Mouse (Mus musculus): ENCODE results near the gene Fance. TPM values are rescaled to one million over a fixed set of nuclear protein-coding genes. Genes with fewer than 3 reads are reported as not detected.

The Fance gene
- polyA plus RNA-seq (2015; fragmentation: Nextera tagmentation; extraction: Ambion mirVana) = 20.2 and 21.8 TPM in 2 replicates

- peak; percentile 98 for ATAC-seq
- no peaks in the 10 kb centered on the region for H3K27me3 ChIP-seq (replicated peaks; ENCODE audit: control insufficient read depth, insufficient read depth, low read length)
- H3K9me3 ChIP-seq (ENCODE audit: control insufficient read depth, low read length) = no peaks in the 10 kb centered on the region
- H3K9ac ChIP-seq (ENCODE audit: low read depth, low read length) = peak within 1 kb of the TSS; percentile 93
- WGBS = under 1% methylated on average over 68 of the region's 69 CpGs
- H3K4me2 ChIP-seq (ENCODE audit: low read depth, low read length) = peak within 1 kb of the TSS; percentile 91
- peaks cover 23% of the 10 kb centered on the region for H3K4me1 ChIP-seq (ENCODE audit: control insufficient read depth, insufficient read depth, low read length)
- peaks cover 4% of the 10 kb centered on the region; the same call in 1 of the 2 replicates for H3K36me3 ChIP-seq (ENCODE audit: control insufficient read depth, insufficient read depth, low read length)
- peak within 1 kb of the TSS; percentile 96 for H3K27ac ChIP-seq (ENCODE audit: low read length)
- peak within 1 kb of the TSS; percentile 91 for H3K4me3 ChIP-seq (ENCODE audit: low read length)
Measured at GRCm38 (mm10) chr17:28313212-28313879, at the start of gene Fance. Gene Fance (plus strand): TSS chr17:28313519.

- WGBS = 86% methylated on average over 5 of the region's 5 CpGs
- Histone ChIP-seq H3K36me3 (ENCODE audit: control insufficient read depth, insufficient read depth, low read length) (no peaks in the 10 kb centered on the region), H3K27me3 (replicated peaks; ENCODE audit: control insufficient read depth, insufficient read depth, low read length) (no peaks in the 10 kb centered on the region), H3K4me2 (ENCODE audit: low read depth, low read length) (no peak overlapping the region), H3K9ac (ENCODE audit: low read depth, low read length) (no peak overlapping the region), H3K9me3 (ENCODE audit: control insufficient read depth, low read length) (no peaks in the 10 kb centered on the region), H3K27ac (ENCODE audit: low read length) (no peak overlapping the region), H3K4me1 (ENCODE audit: control insufficient read depth, insufficient read depth, low read length) (peaks cover 29% of the 10 kb centered on the region), H3K4me3 (ENCODE audit: low read length) (no peak overlapping the region)
- ATAC-seq = no peak
Measured at GRCm38 (mm10) chr17:28267251-28267650, 46.1 kb upstream of the Fance start.

GRCm38 (mm10) chr17:28270165-28270564, 43.2 kb upstream of the Fance start:
- H3K9me3 ChIP-seq (ENCODE audit: control insufficient read depth, low read length) = no peaks in the 10 kb centered on the region
- H3K9ac ChIP-seq (ENCODE audit: low read depth, low read length) = peak overlapping the region; percentile 32; the same call in 1 of the 2 replicates
- peak; percentile 62 for ATAC-seq
- 26% methylated on average over 13 of the region's 13 CpGs for WGBS
- H3K27me3 ChIP-seq (replicated peaks; ENCODE audit: control insufficient read depth, insufficient read depth, low read length) = no peaks in the 10 kb centered on the region
- H3K27ac ChIP-seq (ENCODE audit: low read length) = peak overlapping the region; percentile 83
- no peak overlapping the region for H3K4me2 ChIP-seq (ENCODE audit: low read depth, low read length)
- H3K36me3 ChIP-seq (ENCODE audit: control insufficient read depth, insufficient read depth, low read length) = no peaks in the 10 kb centered on the region
- H3K4me3 ChIP-seq (ENCODE audit: low read length) = no peak overlapping the region
- peaks cover 19% of the 10 kb centered on the region for H3K4me1 ChIP-seq (ENCODE audit: control insufficient read depth, insufficient read depth, low read length)

GRCm38 (mm10) chr17:28271537-28272266, 41.6 kb upstream of the Fance start:
- Histone ChIP-seq H3K4me1 (ENCODE audit: control insufficient read depth, insufficient read depth, low read length) (peaks cover 19% of the 10 kb centered on the region), H3K27me3 (replicated peaks; ENCODE audit: control insufficient read depth, insufficient read depth, low read length) (no peaks in the 10 kb centered on the region), H3K9ac (ENCODE audit: low read depth, low read length) (peak overlapping the region; percentile 56), H3K4me2 (ENCODE audit: low read depth, low read length) (peak overlapping the region; percentile 43), H3K4me3 (ENCODE audit: low read length) (peak overlapping the region; percentile 31), H3K9me3 (ENCODE audit: control insufficient read depth, low read length) (no peaks in the 10 kb centered on the region), H3K27ac (ENCODE audit: low read length) (peak overlapping the region; percentile 91), H3K36me3 (ENCODE audit: control insufficient read depth, insufficient read depth, low read length) (no peaks in the 10 kb centered on the region)
- 58% methylated on average over 12 of the region's 12 CpGs for WGBS
- ATAC-seq = peak; percentile 84

- 68% methylated on average over 9 of the region's 9 CpGs for WGBS
- Histone ChIP-seq H3K4me3 (ENCODE audit: low read length) (peak overlapping the region; percentile 31), H3K4me2 (ENCODE audit: low read depth, low read length) (peak overlapping the region; percentile 43), H3K36me3 (ENCODE audit: control insufficient read depth, insufficient read depth, low read length) (no peaks in the 10 kb centered on the region), H3K27me3 (replicated peaks; ENCODE audit: control insufficient read depth, insufficient read depth, low read length) (no peaks in the 10 kb centered on the region), H3K9me3 (ENCODE audit: control insufficient read depth, low read length) (no peaks in the 10 kb centered on the region), H3K4me1 (ENCODE audit: control insufficient read depth, insufficient read depth, low read length) (peaks cover 22% of the 10 kb centered on the region), H3K9ac (ENCODE audit: low read depth, low read length) (peak overlapping the region; percentile 56), H3K27ac (ENCODE audit: low read length) (peak overlapping the region; percentile 91)
- ATAC-seq = peak; percentile 29
Measured at GRCm38 (mm10) chr17:28272281-28272680, 41.0 kb upstream of the Fance start.

- Histone ChIP-seq H3K27ac (ENCODE audit: low read length) (peak overlapping the region; percentile 91), H3K27me3 (replicated peaks; ENCODE audit: control insufficient read depth, insufficient read depth, low read length) (no peaks in the 10 kb centered on the region), H3K9ac (ENCODE audit: low read depth, low read length) (peak overlapping the region; percentile 56), H3K4me2 (ENCODE audit: low read depth, low read length) (peak overlapping the region; percentile 43), H3K4me3 (ENCODE audit: low read length) (peak overlapping the region; percentile 31), H3K36me3 (ENCODE audit: control insufficient read depth, insufficient read depth, low read length) (no peaks in the 10 kb centered on the region), H3K4me1 (ENCODE audit: control insufficient read depth, insufficient read depth, low read length) (peaks cover 22% of the 10 kb centered on the region), H3K9me3 (ENCODE audit: control insufficient read depth, low read length) (no peaks in the 10 kb centered on the region)
- WGBS = 58% methylated on average over 6 of the region's 6 CpGs
- peak; percentile 45 for ATAC-seq
Measured at GRCm38 (mm10) chr17:28272837-28273236, 40.5 kb upstream of the Fance start.

- no peak overlapping the region for H3K4me3 ChIP-seq (ENCODE audit: low read length)
Measured at GRCm38 (mm10) chr17:28274739-28275138, 38.6 kb upstream of the Fance start.

GRCm38 (mm10) chr17:28277226-28277625, 36.1 kb upstream of the Fance start:
- no peak overlapping the region; the same call in 1 of the 2 replicates for H3K27ac ChIP-seq (ENCODE audit: low read length)
- no peak overlapping the region for H3K4me3 ChIP-seq (ENCODE audit: low read length)
- no peaks in the 10 kb centered on the region for H3K27me3 ChIP-seq (replicated peaks; ENCODE audit: control insufficient read depth, insufficient read depth, low read length)
- no peak for ATAC-seq
- no peak overlapping the region for H3K9ac ChIP-seq (ENCODE audit: low read depth, low read length)
- no peaks in the 10 kb centered on the region for H3K9me3 ChIP-seq (ENCODE audit: control insufficient read depth, low read length)
- H3K4me2 ChIP-seq (ENCODE audit: low read depth, low read length) = no peak overlapping the region
- WGBS = 76% methylated on average over 14 of the region's 14 CpGs
- peaks cover 34% of the 10 kb centered on the region for H3K4me1 ChIP-seq (ENCODE audit: control insufficient read depth, insufficient read depth, low read length)
- H3K36me3 ChIP-seq (ENCODE audit: control insufficient read depth, insufficient read depth, low read length) = no peaks in the 10 kb centered on the region

More at GRCm38 (mm10) chr17:28274739-28275138, 38.6 kb upstream of the Fance start:
- Histone ChIP-seq H3K9ac (ENCODE audit: low read depth, low read length) (no peak overlapping the region), H3K4me2 (ENCODE audit: low read depth, low read length) (no peak overlapping the region), H3K9me3 (ENCODE audit: control insufficient read depth, low read length) (no peaks in the 10 kb centered on the region), H3K4me1 (ENCODE audit: control insufficient read depth, insufficient read depth, low read length) (peaks cover 31% of the 10 kb centered on the region), H3K27ac (ENCODE audit: low read length) (no peak overlapping the region), H3K27me3 (replicated peaks; ENCODE audit: control insufficient read depth, insufficient read depth, low read length) (no peaks in the 10 kb centered on the region), H3K36me3 (ENCODE audit: control insufficient read depth, insufficient read depth, low read length) (no peaks in the 10 kb centered on the region)
- WGBS = 80% methylated on average over 3 of the region's 3 CpGs
- ATAC-seq = no peak

- H3K27ac ChIP-seq (ENCODE audit: low read length) = 0 out of 2 replicates have a peak overlapping the region, but pooled peaks have one; percentile 1
- H3K27me3 ChIP-seq (replicated peaks; ENCODE audit: control insufficient read depth, insufficient read depth, low read length) = no peaks in the 10 kb centered on the region
- no peak overlapping the region for H3K9ac ChIP-seq (ENCODE audit: low read depth, low read length)
- no peak overlapping the region for H3K4me2 ChIP-seq (ENCODE audit: low read depth, low read length)
- H3K4me1 ChIP-seq (ENCODE audit: control insufficient read depth, insufficient read depth, low read length) = peaks cover 33% of the 10 kb centered on the region
- no peak for ATAC-seq
- H3K4me3 ChIP-seq (ENCODE audit: low read length) = no peak overlapping the region
- WGBS = 49% methylated on average over 10 of the region's 10 CpGs
- no peaks in the 10 kb centered on the region for H3K36me3 ChIP-seq (ENCODE audit: control insufficient read depth, insufficient read depth, low read length)
- H3K9me3 ChIP-seq (ENCODE audit: control insufficient read depth, low read length) = no peaks in the 10 kb centered on the region
Measured at GRCm38 (mm10) chr17:28277721-28278120, 35.6 kb upstream of the Fance start.
